Mouse (Mus musculus) left cerebral cortex, adult 11 months (tissue): ENCODE measurements around the gene Arl4d.
"Not testable (repeated sequence)": the region's sequence is repeated elsewhere in the genome, so short reads cannot be mapped to it uniquely, and the experiment has no call there.

Experiments
- DNase-seq: peaks from one replicate; pipeline ENCODE4 v3.0.0; 2022; ENCODE audit warnings: low spot score

Gene Arl4d

GRCm38 (mm10) chr11:101645411-101646282, 19.7 kb upstream of the Arl4d start:
- peak; percentile 59 for DNase-seq

- not testable (repeated sequence) for DNase-seq
Measured at GRCm38 (mm10) chr11:101646283-101646794, 19.0 kb upstream of the Arl4d start.

GRCm38 (mm10) chr11:101647093-101647492, 18.2 kb upstream of the Arl4d start:
- not testable (repeated sequence) for DNase-seq

GRCm38 (mm10) chr11:101656356-101656755, 9.0 kb upstream of the Arl4d start:
- DNase-seq = no peak

- DNase-seq = no peak
Measured at GRCm38 (mm10) chr11:101657528-101657885, 7.8 kb upstream of the Arl4d start.

GRCm38 (mm10) chr11:101657886-101658750, 7.2 kb upstream of the Arl4d start:
- peak; percentile 76 for DNase-seq

- DNase-seq = no peak
Measured at GRCm38 (mm10) chr11:101658751-101659558, 6.4 kb upstream of the Arl4d start.

GRCm38 (mm10) chr11:101661191-101661590, 4.2 kb upstream of the Arl4d start:
- DNase-seq = no peak

GRCm38 (mm10) chr11:101661786-101662185, 3.6 kb upstream of the Arl4d start:
- DNase-seq = no peak

GRCm38 (mm10) chr11:101663229-101664027, 1.9 kb upstream of the Arl4d start:
- no peak for DNase-seq

- DNase-seq = no peak
Measured at GRCm38 (mm10) chr11:101665636-101665992, 273 bp downstream of the Arl4d start.

GRCm38 (mm10) chr11:101666626-101667345, 1.4 kb downstream of the Arl4d start:
- no peak for DNase-seq

- no peak for DNase-seq
Measured at GRCm38 (mm10) chr11:101667871-101668532, 2.7 kb downstream of the Arl4d start.

- DNase-seq = no peak
Measured at GRCm38 (mm10) chr11:101668546-101669261, 3.4 kb downstream of the Arl4d start.

- no peak for DNase-seq
Measured at GRCm38 (mm10) chr11:101670334-101670733, 5.0 kb downstream of the Arl4d start.

- DNase-seq = no peak
Measured at GRCm38 (mm10) chr11:101671255-101671654, 5.9 kb downstream of the Arl4d start.

GRCm38 (mm10) chr11:101673010-101673642, 7.8 kb downstream of the Arl4d start:
- DNase-seq = peak; percentile 76

- no peak for DNase-seq
Measured at GRCm38 (mm10) chr11:101674106-101674505, 8.8 kb downstream of the Arl4d start.

GRCm38 (mm10) chr11:101675349-101675748, 10.0 kb downstream of the Arl4d start:
- DNase-seq = no peak
